Mouse (Mus musculus) olfactory bulb, adult 2 months (tissue): ENCODE measurements at regions not wholly inside any gene's neighbourhood (a gene's known extent, or its start where the extent isn't known, plus 50 kb on each side); places are given as distances from the start of the nearest gene placed in this dataset.

Experiments
- CTCF ChIP-seq: fragments of 200-500 bp; IDR thresholded peaks from 2 replicates; pipeline ENCODE4 v1.5.1; 2012; ENCODE audit warnings: low read depth, mild to moderate bottlenecking, low read length, moderate library complexity; ENCODE audit not compliant: insufficient read depth
- POLR2A ChIP-seq: fragments of 200-500 bp; IDR thresholded peaks from 2 replicates; pipeline ENCODE4 v1.6.1; 2012; ENCODE audit warnings: mild to moderate bottlenecking, low read depth, low read length, moderate library complexity; ENCODE audit not compliant: insufficient read depth

DNA sequence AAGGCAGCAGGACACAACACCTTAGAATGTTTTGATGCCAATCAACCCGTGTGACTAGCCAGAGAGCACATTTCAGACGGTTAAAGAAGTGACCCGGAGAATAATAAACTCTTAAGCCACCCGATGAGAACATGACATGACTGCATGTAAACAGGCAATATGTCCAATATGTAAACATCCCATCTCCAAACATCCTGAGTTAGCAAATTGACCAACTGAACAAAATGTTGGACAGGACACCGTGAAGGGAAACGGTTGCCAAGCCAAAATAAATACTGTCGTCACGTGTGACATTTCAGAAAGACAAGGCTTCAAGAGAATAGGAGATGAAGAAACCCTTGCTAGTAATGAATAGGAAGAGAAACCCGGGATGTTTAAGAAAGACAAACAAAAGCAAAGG is 294.4 kb downstream of the Klf5 start:
- TF ChIP-seq CTCF (no peak), POLR2A (no peak)
